Mouse (Mus musculus) gastrocnemius, postnatal 25 days (tissue): ENCODE measurements at regions not wholly inside any gene's neighbourhood (a gene's known extent, or its start where the extent isn't known, plus 50 kb on each side); places are given as distances from the start of the nearest gene placed in this dataset.

Experiments
- DNase-seq: peaks from one replicate; pipeline ENCODE4 v3.0.0; 2022

DNA sequence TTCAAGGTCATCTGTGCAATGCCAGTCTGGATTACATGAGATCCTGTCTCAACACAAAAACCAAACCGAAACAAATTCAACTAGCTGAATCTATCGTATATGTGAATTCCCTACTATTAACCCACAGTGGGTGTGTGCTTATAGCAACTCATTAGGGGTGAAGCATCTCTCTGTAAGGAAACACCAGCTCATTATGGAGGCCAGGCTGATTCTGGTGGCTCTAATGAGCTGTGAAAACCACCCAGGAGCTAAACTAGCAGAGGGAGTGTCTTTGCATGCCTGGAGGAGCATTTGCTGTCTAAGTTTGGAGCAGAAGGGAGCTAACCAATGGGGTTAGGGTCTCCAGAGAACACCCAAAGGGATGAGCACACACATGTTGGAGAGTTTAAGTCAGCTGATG lies 54.1 kb upstream of the Adamts2 start:
- no peak for DNase-seq

GRCm38 (mm10) chr11:50546456-50547144 lies 55.3 kb upstream of the Adamts2 start:
- no peak for DNase-seq

- no peak for DNase-seq
Measured at GRCm38 (mm10) chr11:50545421-50545820, 56.5 kb upstream of the Adamts2 start.

DNA sequence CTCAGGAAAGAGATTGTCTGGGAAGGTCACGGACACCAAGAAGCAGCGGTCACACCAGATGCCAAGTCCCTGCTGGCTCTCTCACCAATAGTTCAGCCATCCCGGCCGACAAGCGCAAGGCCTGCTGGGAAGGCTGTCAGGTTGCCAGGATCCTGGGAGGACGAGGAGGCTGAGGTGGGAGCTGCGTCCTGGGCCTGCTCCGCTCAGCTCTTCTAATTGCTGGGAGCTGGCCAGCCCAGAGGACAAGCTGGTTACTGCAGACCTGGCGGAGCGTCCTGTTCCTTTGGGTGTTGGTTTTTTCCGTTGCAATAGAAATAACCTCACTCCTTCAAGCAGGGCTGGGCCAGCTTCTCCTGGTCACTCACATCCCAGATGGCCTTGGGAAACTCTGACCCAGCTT lies 61.7 kb upstream of the Adamts2 start:
- DNase-seq, result peak; percentile 53

DNA sequence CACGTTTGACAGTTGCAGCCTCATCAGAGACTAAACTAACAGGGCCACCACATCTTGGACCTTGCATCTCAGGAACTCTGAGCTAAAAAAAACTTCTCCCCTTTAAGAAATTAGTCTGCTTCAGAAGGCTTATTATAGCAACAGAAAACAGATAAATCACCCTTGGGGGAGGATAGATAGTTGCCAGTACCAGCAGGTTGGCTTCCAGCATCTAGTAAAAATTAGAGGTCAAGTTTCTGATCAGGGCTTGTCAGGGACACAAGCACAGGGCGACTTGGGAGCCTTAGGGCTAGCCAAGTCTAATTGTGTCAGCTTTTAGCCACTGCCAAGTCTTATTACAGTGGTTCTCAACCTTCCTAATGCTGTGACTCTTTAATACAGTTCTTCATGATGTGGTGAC lies 67.6 kb upstream of the Adamts2 start:
- peak; percentile 48 for DNase-seq

GRCm38 (mm10) chr11:50527923-50528322 lies 74.0 kb upstream of the Adamts2 start:
- no peak for DNase-seq

GRCm38 (mm10) chr11:50520162-50520561 lies 81.7 kb upstream of the Adamts2 start:
- DNase-seq, result no peak

- DNase-seq, result no peak
Measured at GRCm38 (mm10) chr11:50507882-50508281, 77.0 kb upstream of the Rufy1 start.

GRCm38 (mm10) chr11:50507498-50507824 lies 76.5 kb upstream of the Rufy1 start:
- no peak for DNase-seq

DNA sequence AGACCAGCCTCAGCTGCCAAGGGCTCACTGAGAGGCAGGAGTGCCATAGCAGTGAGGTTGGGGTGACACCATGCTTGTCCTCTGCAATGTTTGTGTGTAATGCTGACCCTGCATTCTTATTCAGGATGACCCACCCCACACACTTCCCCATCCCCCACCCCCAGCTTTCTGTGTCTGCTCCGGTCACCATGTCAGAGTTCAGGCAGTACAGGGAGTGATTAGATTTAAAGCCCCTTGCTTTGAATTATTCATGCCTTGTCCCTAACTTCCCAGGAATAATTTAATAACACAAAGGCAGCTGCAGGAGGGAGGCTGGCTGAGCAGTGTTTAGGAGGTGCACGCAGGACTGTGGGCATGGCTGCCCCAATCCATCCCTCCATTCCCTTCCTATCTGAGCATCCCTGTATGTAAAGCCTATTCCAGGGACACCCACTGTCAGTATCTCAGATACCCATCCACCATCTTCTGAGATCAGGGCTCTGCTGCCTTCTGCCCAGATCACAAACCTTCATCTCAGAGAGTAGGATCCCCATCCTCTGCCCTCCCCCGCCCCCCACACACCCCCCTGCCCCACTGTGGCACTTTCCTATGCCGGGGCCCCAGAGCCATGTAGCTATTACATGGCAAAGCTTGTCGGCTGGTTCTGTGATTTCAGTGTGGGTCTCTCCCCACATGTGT lies 76.0 kb upstream of the Rufy1 start:
- no peak for DNase-seq

- no peak for DNase-seq
Measured at GRCm38 (mm10) chr11:50501352-50501751, 70.4 kb upstream of the Rufy1 start.

DNA sequence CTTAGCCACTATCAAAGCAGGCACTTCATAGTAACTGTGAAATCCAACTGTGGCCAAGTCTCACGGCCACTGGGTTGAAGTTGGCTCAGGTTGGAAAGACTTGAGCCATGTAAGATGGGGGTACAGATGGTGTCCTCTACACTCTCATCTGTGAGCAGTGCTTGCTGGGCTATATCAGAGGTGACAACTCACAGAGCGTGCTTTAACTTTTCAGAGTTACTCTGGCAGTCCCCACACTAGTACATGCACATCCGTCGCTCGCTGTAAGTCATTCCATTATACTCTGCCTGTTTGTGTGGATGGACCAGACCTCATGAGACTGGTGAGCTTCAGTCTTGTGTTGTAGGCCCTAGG lies 62.2 kb upstream of the Rufy1 start:
- no peak for DNase-seq

DNA sequence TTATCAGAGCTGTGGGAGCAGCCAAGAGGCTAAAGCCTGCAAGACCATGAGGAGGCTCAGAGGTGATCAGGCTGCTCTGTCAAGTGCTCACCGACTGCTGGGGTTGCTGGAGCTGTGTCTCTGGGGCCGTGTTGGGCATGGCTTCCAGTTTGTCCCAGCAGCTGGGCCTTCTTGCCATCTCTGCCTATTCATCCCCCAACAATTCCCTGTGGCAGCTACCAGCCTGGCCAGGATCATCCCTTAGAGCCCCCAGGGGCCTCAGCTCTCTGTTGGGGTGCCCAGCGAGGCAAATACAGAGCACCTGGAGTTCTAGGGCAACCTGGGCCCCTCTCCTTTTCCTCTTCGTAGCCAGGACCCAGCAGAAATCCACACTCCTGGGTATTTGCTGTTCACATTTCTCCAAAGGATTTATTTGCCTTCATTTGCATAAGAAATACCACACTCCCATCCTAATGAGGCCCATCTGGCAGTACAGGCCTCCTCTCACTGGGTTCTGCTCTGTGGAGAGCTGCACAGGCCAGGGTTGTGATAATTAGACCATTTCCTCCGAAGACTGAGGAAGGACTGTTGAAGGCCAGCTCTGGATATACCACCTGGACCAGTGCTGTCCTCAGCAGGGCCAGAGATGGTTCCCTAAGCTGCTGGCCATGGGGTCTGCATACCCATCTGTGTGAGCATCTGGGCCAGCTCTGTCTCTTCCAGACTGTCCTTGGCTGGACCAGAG lies 61.6 kb upstream of the Rufy1 start:
- DNase-seq, result no peak

- no peak for DNase-seq
Measured at GRCm38 (mm10) chr11:50483821-50484220, 52.9 kb upstream of the Rufy1 start.

GRCm38 (mm10) chr11:50483116-50483515 lies 52.2 kb upstream of the Rufy1 start:
- no peak for DNase-seq

DNA sequence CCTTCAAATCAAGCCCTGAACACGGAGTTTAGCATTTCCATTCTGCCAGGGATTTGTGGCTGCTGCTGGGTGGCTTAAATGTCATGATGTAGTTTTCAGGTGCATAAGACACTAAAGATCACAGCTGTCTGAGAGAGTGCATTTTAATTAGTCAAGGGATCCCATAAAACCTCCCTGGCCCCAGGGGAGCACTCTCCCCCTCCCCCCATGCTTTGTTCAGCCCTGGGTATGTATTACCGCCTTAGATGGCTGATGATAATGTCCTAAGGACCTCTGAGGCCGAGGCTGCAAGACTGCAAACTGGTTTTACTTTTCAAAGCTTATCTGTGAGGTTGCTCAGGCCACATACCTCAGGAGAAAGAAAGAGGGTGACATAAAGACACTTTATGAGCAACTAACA lies 51.7 kb upstream of the Rufy1 start:
- no peak for DNase-seq
